Mouse (Mus musculus) ES-CJ7 (cell line): ENCODE results near the gene Gtf2h2.
"Not testable (repeated sequence)": the region's sequence is repeated elsewhere in the genome, so short reads cannot be mapped to it uniquely, and the experiment has no call there.

Source experiments
- DNase-seq: peaks from one replicate; pipeline ENCODE4 v3.0.0; 2011; ENCODE audit warnings: low read depth, low spot score

The Gtf2h2 gene

DNA sequence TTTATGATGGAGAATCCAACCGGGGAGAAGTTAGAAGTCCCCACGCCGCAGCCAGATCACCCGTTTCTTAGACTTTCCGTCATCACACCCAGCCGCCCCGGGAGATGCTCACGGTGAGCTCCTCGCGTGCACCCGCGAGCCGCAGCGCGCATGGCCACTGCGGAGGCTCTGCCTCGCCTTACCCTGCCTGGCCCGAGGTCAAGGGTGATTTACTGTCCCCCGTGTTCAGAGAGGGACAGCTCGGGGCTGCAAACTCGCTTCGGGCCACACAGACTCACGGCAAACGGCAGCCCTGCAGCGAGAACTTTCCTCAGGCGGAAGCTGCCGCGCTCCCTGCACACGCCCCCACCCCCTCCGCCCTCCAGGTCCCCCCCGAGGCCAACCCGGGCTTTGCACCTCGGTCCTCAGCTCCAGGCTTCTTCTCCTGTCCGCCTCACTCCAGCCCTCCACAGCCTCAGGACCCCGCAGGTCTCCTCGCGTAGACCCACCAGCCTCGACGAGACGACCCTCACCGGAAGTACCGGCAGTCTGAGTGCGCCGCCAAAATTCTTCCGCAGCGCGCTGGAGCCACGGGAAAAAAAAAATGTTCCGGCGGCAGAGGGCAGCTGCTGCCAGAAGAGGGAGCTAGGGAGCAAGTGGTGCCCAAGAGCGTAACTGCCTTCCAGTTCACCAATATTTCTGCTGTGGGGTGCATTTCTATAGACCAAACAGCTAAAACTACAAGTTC, at the start of gene Gtf2h2:
Gene Gtf2h2 (minus strand): TSS at position 519 of the 727 bp plus-strand sequence.
- DNase-seq, result peak; percentile 85

- no peak for DNase-seq
Observed at GRCm38 (mm10) chr13:100536149-100536548, 43.8 kb upstream of the Gtf2h2 start.

DNA sequence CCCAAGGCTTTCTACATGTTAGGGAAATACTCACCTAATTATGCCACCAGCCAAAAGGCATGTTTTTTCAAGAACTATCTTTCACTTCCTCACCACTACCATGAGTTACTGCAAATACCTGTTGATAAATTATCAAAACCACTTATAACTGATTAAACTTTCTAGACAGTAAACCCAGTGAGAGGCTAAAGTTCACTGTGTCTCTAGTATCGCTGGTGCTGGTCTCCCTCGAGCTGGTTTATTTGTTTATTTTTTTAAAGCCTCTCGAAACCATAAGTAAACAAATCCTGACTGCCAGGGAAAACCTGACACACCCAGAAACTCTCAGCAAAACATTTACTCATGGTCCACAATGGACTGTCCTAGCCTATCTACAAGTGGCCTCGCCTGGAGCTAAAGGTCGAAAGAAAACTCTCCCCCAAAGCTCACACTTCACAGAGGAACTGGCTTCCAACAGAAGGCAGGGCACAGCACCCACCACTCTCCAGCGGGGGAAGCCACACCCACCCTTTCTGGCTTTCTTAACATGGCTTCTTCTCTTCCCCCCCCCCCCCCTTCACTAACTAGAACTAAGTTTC, 40.5 kb upstream of the Gtf2h2 start:
- no peak for DNase-seq

DNA sequence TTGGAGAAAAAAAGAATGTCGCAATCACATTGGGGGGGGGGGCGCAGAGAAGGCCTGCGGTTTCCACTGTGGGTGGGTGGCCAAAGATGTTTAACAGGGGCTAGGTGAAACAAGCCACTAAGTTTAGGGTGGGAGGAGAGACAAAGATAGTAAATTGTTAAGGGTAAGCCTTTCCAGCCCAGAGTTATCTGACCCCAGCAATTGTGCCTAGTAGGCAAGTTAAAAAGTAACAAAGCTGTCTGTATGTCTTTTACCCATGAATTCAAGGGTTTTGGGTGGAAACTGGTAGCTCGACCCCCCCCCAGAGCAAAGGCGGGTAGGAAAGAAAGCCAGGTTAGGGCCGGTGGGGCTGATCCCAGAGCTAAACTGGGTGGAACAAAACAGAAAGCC, 34.3 kb upstream of the Gtf2h2 start:
- no peak for DNase-seq

DNA sequence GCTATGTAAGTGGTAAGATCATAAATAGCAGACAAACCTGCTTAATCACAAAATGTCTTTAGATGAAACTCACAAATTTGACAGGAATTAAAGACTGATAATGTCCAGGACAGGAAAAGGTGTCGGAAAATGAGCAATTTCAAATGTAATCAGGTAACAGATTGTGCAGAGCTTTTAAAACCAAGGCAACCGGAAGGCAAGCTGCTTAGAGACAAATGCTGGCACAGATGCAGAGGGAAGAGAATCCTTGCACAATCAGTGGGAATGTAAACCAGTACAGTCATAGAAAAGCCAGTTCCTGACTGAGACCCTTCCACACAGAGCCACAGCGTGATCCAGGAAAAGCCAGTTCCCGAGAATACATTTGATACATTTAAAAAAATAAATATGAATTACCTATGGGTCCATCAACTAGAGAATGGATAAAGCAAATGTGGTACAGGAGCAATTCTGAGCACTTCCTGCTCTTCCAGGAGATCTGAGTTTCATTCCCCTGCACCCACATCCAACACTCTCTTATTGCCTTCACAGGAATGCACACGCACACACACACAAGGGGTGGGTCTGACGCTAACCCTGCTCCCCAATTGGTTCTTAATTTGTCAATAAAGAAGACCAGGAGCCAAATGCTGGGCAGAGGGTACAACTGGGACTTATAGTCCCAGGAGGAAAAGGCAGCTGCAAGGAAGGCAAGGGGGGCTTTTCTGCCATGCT, 33.7 kb upstream of the Gtf2h2 start:
- DNase-seq, result no peak

DNA sequence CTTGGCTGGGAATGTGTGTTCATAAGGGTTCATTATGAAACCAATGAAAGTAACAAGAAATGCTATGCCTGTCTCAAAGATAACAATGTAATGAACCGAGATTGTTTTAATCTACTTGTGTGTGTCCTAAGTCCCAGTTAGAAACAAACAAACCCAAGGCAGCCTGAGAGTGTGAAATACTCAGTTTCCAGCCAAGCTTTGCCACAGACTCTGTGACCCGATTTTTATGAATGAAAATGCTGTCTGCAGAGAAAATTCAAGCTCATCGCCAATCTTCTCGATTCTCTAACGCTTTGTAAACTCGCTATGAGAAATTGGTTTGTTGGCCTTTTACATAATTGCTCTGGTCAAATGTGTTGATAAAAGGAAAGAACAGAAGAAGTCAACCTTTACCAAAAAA, 32.5 kb upstream of the Gtf2h2 start:
- no peak for DNase-seq

DNA sequence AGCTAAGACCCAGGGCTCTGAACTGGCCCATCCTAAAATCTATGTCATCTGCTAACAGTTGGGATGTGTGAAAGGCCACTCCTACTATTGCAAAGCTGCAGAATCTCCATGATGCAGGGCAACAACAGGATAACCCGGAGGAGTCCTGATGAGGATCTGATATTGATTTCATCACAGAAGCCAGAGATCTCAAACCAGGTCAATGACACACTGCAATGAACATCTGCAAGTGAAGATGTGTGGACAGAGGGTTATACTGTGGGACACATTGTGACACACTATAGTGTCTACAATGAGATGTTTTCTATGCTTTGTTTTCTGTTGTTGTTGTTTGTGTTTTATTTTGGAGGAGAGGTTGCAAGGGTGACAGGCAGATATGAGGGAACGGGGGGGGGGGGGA, 31.3 kb upstream of the Gtf2h2 start:
- DNase-seq, result no peak

DNA sequence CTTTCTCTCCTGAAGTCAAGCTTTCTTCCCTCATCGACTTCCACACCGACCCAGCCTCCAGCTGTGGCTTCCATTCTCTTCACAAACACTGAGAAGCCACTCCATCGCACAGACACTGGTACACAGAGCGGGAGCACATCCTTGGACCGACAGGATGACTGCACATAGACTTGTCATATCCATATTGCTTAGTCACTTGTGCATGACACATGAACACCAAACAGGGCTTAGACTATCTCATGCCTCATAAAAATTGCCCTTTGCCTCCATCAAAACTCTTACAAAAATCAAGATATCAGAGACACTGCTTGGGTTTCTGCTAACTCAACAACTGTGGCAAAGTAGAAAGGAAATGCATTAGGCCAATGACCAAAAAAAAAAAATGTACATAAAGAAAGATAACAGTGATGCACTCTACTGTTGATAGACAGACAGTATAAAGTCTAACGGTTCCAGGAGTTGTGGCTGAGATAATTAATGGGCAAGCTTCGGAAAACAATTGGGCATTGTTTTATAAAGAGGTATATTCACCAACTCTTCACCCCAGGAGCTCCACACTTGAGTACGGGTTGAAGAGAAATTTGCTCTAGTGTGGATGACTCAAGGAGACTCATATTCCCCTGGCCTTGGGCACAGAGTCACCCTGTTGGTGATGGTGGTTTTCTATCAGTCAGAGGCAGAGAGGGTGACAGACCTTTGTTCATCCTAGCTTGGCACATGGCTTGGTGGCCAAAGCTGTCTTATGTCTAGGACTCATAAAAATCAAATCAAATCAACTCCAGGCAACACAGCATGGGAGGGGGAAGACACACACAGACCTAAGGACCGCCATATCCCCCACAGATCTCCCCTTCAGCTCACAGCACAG, 29.6 kb upstream of the Gtf2h2 start:
- DNase-seq, result no peak

GRCm38 (mm10) chr13:100519162-100519561, 26.8 kb upstream of the Gtf2h2 start:
- DNase-seq, result no peak

GRCm38 (mm10) chr13:100518191-100518590, 25.8 kb upstream of the Gtf2h2 start:
- no peak for DNase-seq

GRCm38 (mm10) chr13:100517652-100518153, 25.3 kb upstream of the Gtf2h2 start:
- no peak for DNase-seq

- DNase-seq, result no peak
Observed at GRCm38 (mm10) chr13:100516213-100517105, 24.1 kb upstream of the Gtf2h2 start.

GRCm38 (mm10) chr13:100512792-100513191, 20.4 kb upstream of the Gtf2h2 start:
- no peak for DNase-seq

DNA sequence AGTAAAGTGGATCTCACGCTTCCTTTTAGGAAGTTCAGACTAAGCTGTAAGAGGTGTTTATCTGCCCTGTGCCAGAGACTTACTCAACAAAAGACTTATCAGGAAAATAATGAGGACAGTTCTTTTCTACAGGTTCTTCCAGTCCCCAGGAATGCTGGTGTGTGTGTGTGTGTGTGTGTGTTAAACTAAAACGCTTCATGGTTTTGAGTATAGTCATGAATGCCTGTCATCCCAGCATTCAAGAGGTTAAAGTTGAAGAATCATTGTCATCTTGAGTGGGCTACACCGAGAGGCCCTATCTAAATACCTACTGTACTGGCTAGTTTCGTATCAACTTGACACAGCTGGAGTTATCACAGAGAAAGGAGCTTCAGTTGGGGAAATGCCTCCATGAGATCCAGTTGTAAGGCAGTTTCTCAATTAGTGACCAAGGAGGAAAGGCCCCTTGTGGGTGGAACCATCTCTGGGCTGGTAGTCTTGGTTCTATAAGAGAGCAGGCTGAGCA, 19.5 kb upstream of the Gtf2h2 start:
- DNase-seq, result no peak

GRCm38 (mm10) chr13:100511146-100511859, 18.9 kb upstream of the Gtf2h2 start:
- DNase-seq, result no peak

GRCm38 (mm10) chr13:100499625-100500024, 7.2 kb upstream of the Gtf2h2 start:
- not testable (repeated sequence) for DNase-seq

DNA sequence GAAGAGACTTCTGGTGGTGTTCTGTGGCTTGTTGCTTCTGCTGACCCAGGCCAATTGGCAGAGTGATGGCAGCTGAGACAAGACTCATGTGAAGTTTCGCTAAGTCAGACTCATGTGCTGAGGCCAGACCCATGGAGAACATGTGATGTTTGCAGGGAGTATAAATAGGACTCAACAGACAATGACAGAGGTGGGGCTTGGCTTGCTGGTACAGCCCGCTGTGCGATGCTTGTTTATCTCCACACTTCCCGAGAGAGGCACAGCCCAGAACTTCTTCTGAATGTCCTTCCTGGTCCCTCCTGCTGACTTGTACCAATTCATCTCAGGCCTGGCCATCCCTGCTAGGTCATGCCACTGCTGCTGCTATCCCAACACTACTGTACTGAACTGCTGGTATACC, 3.0 kb upstream of the Gtf2h2 start:
- no peak for DNase-seq

- peak; percentile 58 for DNase-seq
Observed at GRCm38 (mm10) chr13:100494370-100494769, 2.0 kb upstream of the Gtf2h2 start.

- DNase-seq, result peak; percentile 17
Observed at GRCm38 (mm10) chr13:100493313-100493712, 934 bp upstream of the Gtf2h2 start.

DNA sequence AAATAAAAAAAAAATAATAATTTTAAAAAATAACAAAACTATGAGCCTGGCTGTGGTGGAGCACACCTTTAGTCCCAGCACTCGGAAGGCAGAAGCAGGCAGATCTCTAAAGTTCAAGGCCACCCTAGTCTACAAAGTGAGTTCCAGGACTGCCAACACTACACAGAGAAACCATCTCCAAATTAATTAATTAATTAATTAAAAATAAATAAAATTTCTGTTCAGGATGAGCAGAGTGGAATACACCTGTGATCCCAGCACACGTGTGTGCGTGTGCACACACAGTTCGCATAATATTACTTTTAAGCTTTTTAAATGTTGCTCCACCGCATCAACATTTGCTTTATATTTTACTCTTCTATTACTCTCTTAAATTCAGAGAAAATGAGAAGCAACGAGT, 756 bp downstream of the Gtf2h2 start:
- no peak for DNase-seq
